Mouse (Mus musculus): ENCODE data around the gene Sec14l2. TPM values are rescaled to one million over a fixed set of nuclear protein-coding genes. Genes with fewer than 3 reads are reported as not detected.

Gene Sec14l2
- total and polyA plus RNA-seq, 2 experiments from 2014 or later: 3.4 to 4.4 TPM

- Histone ChIP-seq H3K9me3 (ENCODE audit: low read length) (no peaks in the 10 kb centered on the region), H3K9ac (no peak overlapping the region), H3K36me3 (ENCODE audit: insufficient read depth) (no peaks in the 10 kb centered on the region), H3K4me3 (ENCODE audit: low read depth, low read length) (no peak overlapping the region), H3K27me3 (ENCODE audit: insufficient read depth, low read length) (no peaks in the 10 kb centered on the region), H3K4me2 (ENCODE audit: low read depth) (no peak overlapping the region), H3K4me1 (ENCODE audit: insufficient read depth) (no peaks in the 10 kb centered on the region), H3K27ac (ENCODE audit: low read depth, low read length) (no peak overlapping the region)
- DNase-seq (peak; percentile 85), ATAC-seq (peak; percentile 36; the same call in 1 of the 2 replicates)
- TF ChIP-seq CTCF (IDR thresholded peaks at IDR 0.05; ENCODE audit: low read depth): peak; percentile 93
- WGBS: 30% methylated on average over 5 of the region's 5 CpGs
Measured at GRCm38 (mm10) chr11:4083316-4084078, 39.7 kb downstream of the Sec14l2 start.

GRCm38 (mm10) chr11:4080219-4080618 lies 43.0 kb downstream of the Sec14l2 start:
- peak; percentile 71 for DNase-seq
- WGBS: 10% methylated on average over 4 of the region's 4 CpGs
- Histone ChIP-seq H3K4me1 (ENCODE audit: insufficient read depth) (no peaks in the 10 kb centered on the region), H3K4me2 (ENCODE audit: low read depth) (no peak overlapping the region), H3K4me3 (ENCODE audit: low read depth, low read length) (no peak overlapping the region), H3K36me3 (ENCODE audit: insufficient read depth) (no peaks in the 10 kb centered on the region), H3K27me3 (ENCODE audit: insufficient read depth, low read length) (no peaks in the 10 kb centered on the region), H3K9ac (no peak overlapping the region), H3K27ac (ENCODE audit: low read depth, low read length) (no peak overlapping the region), H3K9me3 (ENCODE audit: low read length) (no peaks in the 10 kb centered on the region)
- ATAC-seq: peak; percentile 54; the same call in 1 of the 2 replicates
- peak; percentile 94 for TF ChIP-seq CTCF (IDR thresholded peaks at IDR 0.05; ENCODE audit: low read depth)

GRCm38 (mm10) chr11:4078267-4078933 lies 44.8 kb downstream of the Sec14l2 start:
- H3K9ac ChIP-seq: no peak overlapping the region
- H3K4me1 ChIP-seq (ENCODE audit: insufficient read depth): no peaks in the 10 kb centered on the region
- H3K27ac ChIP-seq (ENCODE audit: low read depth, low read length): no peak overlapping the region
- no peaks in the 10 kb centered on the region for H3K27me3 ChIP-seq (ENCODE audit: insufficient read depth, low read length)
- WGBS: 88% methylated on average over 7 of the region's 7 CpGs
- DNase-seq (no peak), ATAC-seq (no peak)
- no peak overlapping the region for H3K4me3 ChIP-seq (ENCODE audit: low read depth, low read length)
- H3K9me3 ChIP-seq (ENCODE audit: low read length): no peaks in the 10 kb centered on the region
- no peaks in the 10 kb centered on the region for H3K36me3 ChIP-seq (ENCODE audit: insufficient read depth)
- H3K4me2 ChIP-seq (ENCODE audit: low read depth): no peak overlapping the region
- TF ChIP-seq CTCF (IDR thresholded peaks at IDR 0.05; ENCODE audit: low read depth): no peak

- ATAC-seq: no peak
- TF ChIP-seq CTCF (IDR thresholded peaks at IDR 0.05; ENCODE audit: low read depth): no peak
- Histone ChIP-seq H3K9me3 (ENCODE audit: low read length) (no peaks in the 10 kb centered on the region), H3K4me2 (ENCODE audit: low read depth) (no peak overlapping the region), H3K4me1 (ENCODE audit: insufficient read depth) (no peaks in the 10 kb centered on the region), H3K36me3 (ENCODE audit: insufficient read depth) (no peaks in the 10 kb centered on the region), H3K27me3 (ENCODE audit: insufficient read depth, low read length) (no peaks in the 10 kb centered on the region), H3K4me3 (ENCODE audit: low read depth, low read length) (no peak overlapping the region), H3K9ac (no peak overlapping the region), H3K27ac (ENCODE audit: low read depth, low read length) (no peak overlapping the region)
- WGBS: 18% methylated on average over 8 of the region's 8 CpGs
- no peak for DNase-seq
Measured at GRCm38 (mm10) chr11:4076633-4077032, 46.6 kb downstream of the Sec14l2 start.

GRCm38 (mm10) chr11:4069664-4070063 lies 53.6 kb downstream of the Sec14l2 start:
- peak overlapping the region; percentile 47 for H3K27ac ChIP-seq (ENCODE audit: low read depth, low read length)
- 59% methylated on average over 1 of the region's 1 CpGs for WGBS
- H3K27me3 ChIP-seq (ENCODE audit: insufficient read depth, low read length): no peaks in the 10 kb centered on the region
- H3K9ac ChIP-seq: no peak overlapping the region
- H3K9me3 ChIP-seq (ENCODE audit: low read length): no peaks in the 10 kb centered on the region
- H3K4me2 ChIP-seq (ENCODE audit: low read depth): no peak overlapping the region
- H3K4me1 ChIP-seq (ENCODE audit: insufficient read depth): no peaks in the 10 kb centered on the region
- ATAC-seq (peak; percentile 98), DNase-seq (peak; percentile 74)
- H3K4me3 ChIP-seq (ENCODE audit: low read depth, low read length): no peak overlapping the region
- no peak for TF ChIP-seq CTCF (IDR thresholded peaks at IDR 0.05; ENCODE audit: low read depth)
- H3K36me3 ChIP-seq (ENCODE audit: insufficient read depth): no peaks in the 10 kb centered on the region

GRCm38 (mm10) chr11:4064627-4065122 lies 58.5 kb downstream of the Sec14l2 start, which contains the start of gene Sec14l3:
TSS of gene Sec14l3 (plus strand) at chr11:4064841.
- 71% methylated on average over 5 of the region's 5 CpGs for WGBS
- no peak for TF ChIP-seq CTCF (IDR thresholded peaks at IDR 0.05; ENCODE audit: low read depth)
- no peaks in the 10 kb centered on the region for H3K36me3 ChIP-seq (ENCODE audit: insufficient read depth)

GRCm38 (mm10) chr11:4062981-4063380 lies 60.2 kb downstream of the Sec14l2 start:
- no peak for ATAC-seq
- Histone ChIP-seq H3K4me3 (ENCODE audit: low read depth, low read length) (no peak overlapping the region), H3K4me1 (ENCODE audit: insufficient read depth) (no peaks in the 10 kb centered on the region), H3K9me3 (ENCODE audit: low read length) (no peaks in the 10 kb centered on the region), H3K36me3 (ENCODE audit: insufficient read depth) (no peaks in the 10 kb centered on the region), H3K27ac (ENCODE audit: low read depth, low read length) (no peak overlapping the region), H3K27me3 (ENCODE audit: insufficient read depth, low read length) (no peaks in the 10 kb centered on the region), H3K4me2 (ENCODE audit: low read depth) (no peak overlapping the region), H3K9ac (no peak overlapping the region)
- no peak for DNase-seq
- TF ChIP-seq CTCF (IDR thresholded peaks at IDR 0.05; ENCODE audit: low read depth): no peak
- WGBS: 23% methylated on average over 6 of the region's 6 CpGs

More at GRCm38 (mm10) chr11:4064627-4065122, 58.5 kb downstream of the Sec14l2 start, which contains the start of gene Sec14l3:
- ATAC-seq (no peak), DNase-seq (no peak)
- Histone ChIP-seq H3K27me3 (ENCODE audit: insufficient read depth, low read length) (no peaks in the 10 kb centered on the region), H3K4me2 (ENCODE audit: low read depth) (no peak within 1 kb of the TSS), H3K9me3 (ENCODE audit: low read length) (no peaks in the 10 kb centered on the region), H3K27ac (ENCODE audit: low read depth, low read length) (no peak within 1 kb of the TSS), H3K4me1 (ENCODE audit: insufficient read depth) (no peaks in the 10 kb centered on the region), H3K9ac (no peak within 1 kb of the TSS), H3K4me3 (ENCODE audit: low read depth, low read length) (no peak within 1 kb of the TSS)
